Mouse (Mus musculus) CD4-positive, CD25-positive, alpha-beta regulatory T cell (primary cell): ENCODE measurements around the gene Mzf1. TPM values are rescaled to one million over a fixed set of nuclear protein-coding genes. Genes with fewer than 3 reads are reported as not detected.

ENCODE experiments used
- polyA plus RNA-seq: library from polyadenylated mRNA; unstranded; fragments of 100-300 nt; shearing (Covaris generic); gene quantifications from one replicate; pipeline ENCODE4 v1.2.1, GENCODE M21; 2017

Mzf1 gene
- polyA plus RNA-seq = 1.1 TPM

GRCm38 (mm10) chr7:13054287-13055010, at the start of gene Mzf1:
Gene Mzf1 (minus strand): TSS chr7:13054764.

DNA sequence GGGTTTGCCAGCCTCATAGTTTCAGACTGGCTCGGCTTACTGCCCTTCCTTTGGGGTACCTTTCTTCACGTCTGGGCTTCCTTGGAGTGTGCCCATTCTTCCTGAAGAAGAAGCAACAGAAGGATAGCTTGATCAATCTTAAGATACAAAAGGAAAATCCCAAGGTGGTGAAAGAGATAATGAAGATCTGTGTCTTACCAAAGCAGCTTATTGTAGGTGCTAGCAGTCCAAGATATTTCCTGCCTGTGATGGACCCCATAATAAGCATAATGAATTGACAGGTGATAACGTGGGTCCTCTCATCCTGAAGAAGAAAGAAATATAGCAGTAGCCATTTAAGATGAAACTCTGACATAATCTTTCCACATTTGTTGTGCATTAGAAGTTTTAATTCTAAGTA, 40.5 kb upstream of the Mzf1 start, which contains the start of gene Vmn1r85:
Gene Vmn1r85, minus strand, starts transcription at position 101 of the 400 bp plus-strand sequence.

GRCm38 (mm10) chr7:13037901-13038555, 16.5 kb downstream of the Mzf1 start, which contains the start of gene Ube2m:
Gene Ube2m (minus strand): TSS chr7:13038275.

DNA sequence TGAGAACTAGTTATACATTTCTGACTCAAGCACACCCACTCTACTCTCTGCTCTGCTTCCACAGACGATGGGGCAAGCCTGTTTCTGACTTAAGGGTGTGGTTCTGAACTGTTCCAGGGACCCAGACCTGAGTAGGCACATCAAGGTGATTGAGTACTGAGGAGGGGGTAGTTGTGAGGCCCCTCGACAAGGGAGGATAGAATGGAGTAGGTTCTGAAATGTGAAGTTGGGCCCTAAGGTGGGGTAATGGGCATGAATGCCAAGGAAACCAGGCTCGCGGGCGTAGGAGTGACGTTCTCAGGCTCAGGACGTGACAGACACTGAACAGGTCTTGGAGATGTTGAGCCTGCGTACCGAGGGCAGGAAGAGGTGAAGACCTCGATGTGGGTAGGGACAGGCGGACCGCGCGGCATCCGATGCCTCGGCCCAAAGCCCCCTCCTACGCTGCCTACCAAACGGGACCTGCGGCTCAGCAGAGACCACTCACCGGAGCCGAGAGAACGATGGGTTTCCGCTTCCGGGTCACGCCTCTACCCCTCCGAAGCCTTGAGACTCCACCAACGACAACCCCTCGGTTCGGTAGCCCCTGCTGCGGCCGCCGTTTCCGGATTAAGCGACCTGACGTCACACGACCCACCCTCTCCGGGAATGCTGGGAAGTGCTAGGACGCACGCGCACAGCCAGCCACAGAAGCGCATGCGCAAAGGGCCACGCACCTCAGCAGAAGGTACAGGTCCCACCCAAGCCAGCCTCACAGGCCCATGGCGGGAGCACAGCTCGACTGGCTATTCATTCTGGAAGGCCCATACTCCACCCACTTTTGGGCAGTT, 20.2 kb downstream of the Mzf1 start, which contains the start of gene Chmp2a:
Gene Chmp2a, minus strand, starts transcription at position 660 of the 830 bp plus-strand sequence.

GRCm38 (mm10) chr7:13010005-13010908, 44.3 kb downstream of the Mzf1 start, which contains the start of gene Zbtb45:
Gene Zbtb45 (minus strand): TSS chr7:13010034.

GRCm38 (mm10) chr7:12998851-12999250, 55.7 kb downstream of the Mzf1 start, which contains the start of gene Trim28:
Gene Trim28 (plus strand): TSS chr7:12999114.

GRCm38 (mm10) chr7:12998053-12998452, 56.5 kb downstream of the Mzf1 start, which contains the start of gene Slc27a5:
Gene Slc27a5 (minus strand): TSS chr7:12998192.

Other genes starting within 250 kb of the Mzf1 start
- 14.7 TPM for gene Zfp329, start 235.9 kb downstream of the Mzf1 start, polyA plus RNA-seq
- gene Zfp110, start 220.0 kb downstream of the Mzf1 start, polyA plus RNA-seq = 73.3 TPM
- 3.5 TPM for gene Zfp128, start 173.6 kb downstream of the Mzf1 start, polyA plus RNA-seq
- 10.3 TPM for gene Zscan22, start 156.9 kb downstream of the Mzf1 start, polyA plus RNA-seq
- 858 TPM for gene Rps5, start 132.5 kb downstream of the Mzf1 start, polyA plus RNA-seq
- 0.13 TPM for gene Rnf225, start 127.3 kb downstream of the Mzf1 start, polyA plus RNA-seq
- 6.7 TPM for gene Zfp324, start 88.9 kb downstream of the Mzf1 start, polyA plus RNA-seq
- 9.8 TPM for gene Zfp446, start 76.9 kb downstream of the Mzf1 start, polyA plus RNA-seq
- 0.45 TPM for gene Slc27a5, start 56.6 kb downstream of the Mzf1 start, polyA plus RNA-seq
- 124 TPM for gene Trim28, start 55.6 kb downstream of the Mzf1 start, polyA plus RNA-seq
- 25.7 TPM for gene Zbtb45, start 44.7 kb downstream of the Mzf1 start, polyA plus RNA-seq
- gene Chmp2a, start 20.0 kb downstream of the Mzf1 start, polyA plus RNA-seq = 253 TPM
- 174 TPM for gene Ube2m, start 16.5 kb downstream of the Mzf1 start, polyA plus RNA-seq
- not detected for gene Vmn1r85, start 40.4 kb upstream of the Mzf1 start, polyA plus RNA-seq
- 0.04 TPM for gene Vmn1r86, start 65.2 kb upstream of the Mzf1 start, polyA plus RNA-seq
- gene Vmn1r87, start 85.4 kb upstream of the Mzf1 start, polyA plus RNA-seq = not detected
- 0.06 TPM for gene Vmn1r88, start 104.8 kb upstream of the Mzf1 start, polyA plus RNA-seq
- not detected for gene Vmn1r89, start 158.3 kb upstream of the Mzf1 start, polyA plus RNA-seq
- gene Lig1, start 222.5 kb upstream of the Mzf1 start, polyA plus RNA-seq = 22.0 TPM
- 3.6 TPM for gene Zswim9, start 224.0 kb upstream of the Mzf1 start, polyA plus RNA-seq